Mouse (Mus musculus) myocyte (in vitro differentiated cells): ENCODE data around the gene Alkbh5. TPM values are rescaled to one million over a fixed set of nuclear protein-coding genes. Genes with fewer than 3 reads are reported as not detected.
"Not testable (repeated sequence)": the region's sequence is repeated elsewhere in the genome, so short reads cannot be mapped to it uniquely, and the experiment has no call there.

ENCODE experiments used
- H3K27me3 ChIP-seq: one replicate; pipeline ENCODE4 v1.6.1; 2011; ENCODE audit not compliant: control insufficient read depth, insufficient read depth, insufficient read length
- H3K36me3 ChIP-seq: one replicate; pipeline ENCODE4 v1.6.1; 2011; ENCODE audit not compliant: control insufficient read depth, insufficient read depth
- H3K4me2 ChIP-seq: one replicate; pipeline ENCODE4 v1.6.1; 2011; ENCODE audit warnings: low read depth, control low read depth
- H3K4me3 ChIP-seq: one replicate; pipeline ENCODE4 v1.5.1; 2011; ENCODE audit warnings: mild to moderate bottlenecking, control low read depth, moderate library complexity
- H3K79me2 ChIP-seq: one replicate; pipeline ENCODE4 v1.6.1; 2011; ENCODE audit not compliant: control insufficient read depth, insufficient read depth
- H3ac ChIP-seq: one replicate; pipeline ENCODE4 v1.6.1; 2011; ENCODE audit not compliant: control insufficient read depth, insufficient read length
- CEBPB ChIP-seq: IDR thresholded peaks from 2 replicates; pipeline ENCODE4 v1.6.1; 2011; ENCODE audit warnings: mild to moderate bottlenecking, moderate library complexity; ENCODE audit not compliant: poor library complexity, insufficient read depth, severe bottlenecking
- E2F4 ChIP-seq: IDR thresholded peaks from one replicate; pipeline ENCODE4 v1.6.1; 2011; ENCODE audit warnings: mild to moderate bottlenecking, control low read depth, moderate library complexity; ENCODE audit not compliant: insufficient read depth
- MAX ChIP-seq: IDR thresholded peaks from one replicate; pipeline ENCODE4 v1.6.1; 2011; ENCODE audit warnings: low read depth, mild to moderate bottlenecking, control low read depth
- MYOD1 ChIP-seq, 3 experiments: IDR thresholded peaks; one replicate each; pipeline ENCODE4 v1.6.1; 2011; ENCODE audit warnings: control low read depth in 2 of 3, low read depth in 2 of 3, mild to moderate bottlenecking in 2 of 3, moderate library complexity in 1 of 3; ENCODE audit not compliant: insufficient read length in 2 of 3, control insufficient read depth in 1 of 3
- MYOG ChIP-seq, 3 experiments: IDR thresholded peaks; one replicate each; pipeline ENCODE4 v1.6.1; 2011; ENCODE audit warnings: control low read depth in 2 of 3, low read depth in 2 of 3, mild to moderate bottlenecking in 2 of 3; ENCODE audit not compliant: insufficient read length in 2 of 3, control insufficient read depth in 1 of 3, insufficient read depth in 1 of 3
- POLR2A ChIP-seq: IDR thresholded peaks from one replicate; pipeline ENCODE4 v1.6.1; 2011; ENCODE audit warnings: low read depth, mild to moderate bottlenecking, control low read depth, moderate library complexity; ENCODE audit not compliant: insufficient read length
- POLR2AphosphoS2 ChIP-seq: IDR thresholded peaks from one replicate; pipeline ENCODE4 v1.6.1; 2011; ENCODE audit warnings: low read depth, control low read depth; ENCODE audit not compliant: insufficient read length
- REST ChIP-seq: IDR thresholded peaks from one replicate; pipeline ENCODE4 v1.6.1; 2011; ENCODE audit warnings: mild to moderate bottlenecking, control low read depth, moderate library complexity; ENCODE audit not compliant: insufficient read depth, insufficient read length
- SRF ChIP-seq: IDR thresholded peaks from one replicate; pipeline ENCODE4 v1.6.1; 2011; ENCODE audit warnings: low read depth; ENCODE audit not compliant: control insufficient read depth, insufficient read length
- TCF12 ChIP-seq: IDR thresholded peaks from one replicate; pipeline ENCODE4 v1.6.1; 2011; ENCODE audit warnings: mild to moderate bottlenecking, control low read depth; ENCODE audit not compliant: poor library complexity, insufficient read depth, severe bottlenecking
- TCF3 ChIP-seq: IDR thresholded peaks from one replicate; pipeline ENCODE4 v1.6.1; 2011; ENCODE audit warnings: low read depth, control low read depth; ENCODE audit not compliant: insufficient read length
- USF1 ChIP-seq: IDR thresholded peaks from one replicate; pipeline ENCODE4 v1.6.1; 2011; ENCODE audit warnings: low read depth, mild to moderate bottlenecking, control low read depth, moderate library complexity
- polyA plus RNA-seq: library from polyadenylated mRNA; unstranded; fragments of >200 nt; fragmentation: generic; extraction: Trizol; gene quantifications from one replicate; pipeline ENCODE4 v1.2.1, GENCODE M21; 2012; ENCODE audit warnings: missing spikeins

The Alkbh5 gene
- polyA plus RNA-seq, 1 experiment = 23.5 TPM

DNA sequence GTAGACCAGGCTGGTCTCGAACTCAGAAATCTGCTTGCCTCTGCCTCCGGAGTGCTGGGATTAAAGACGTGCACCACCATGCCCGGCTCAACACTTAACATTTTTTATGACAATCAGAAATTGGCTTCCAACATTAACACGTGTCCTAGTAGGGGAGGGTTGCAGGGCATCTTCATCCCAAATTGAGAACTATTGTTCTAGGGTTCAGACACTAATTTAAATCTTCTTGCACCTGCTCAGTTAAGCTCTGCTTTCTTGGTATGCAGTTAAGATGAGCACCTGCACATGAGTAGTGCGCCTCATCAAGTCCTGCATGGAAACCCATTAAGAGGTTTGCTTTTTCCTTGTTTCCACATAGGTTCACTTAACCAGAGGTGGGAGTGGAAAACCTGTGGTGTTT, 5.7 kb downstream of the Alkbh5 start:
- Histone ChIP-seq H3ac (no peak overlapping the region), H3K27me3 (no peaks in the 10 kb centered on the region), H3K79me2 (peaks cover 89% of the 10 kb centered on the region), H3K36me3 (peaks cover 13% of the 10 kb centered on the region), H3K4me3 (no peak overlapping the region), H3K4me2 (peak overlapping the region; percentile 80)
- no peak for TF ChIP-seq CEBPB
- TF ChIP-seq POLR2A = no peak
- TF ChIP-seq TCF12 = no peak
- TF ChIP-seq E2F4 = no peak
- no peak for TF ChIP-seq REST
- TF ChIP-seq SRF = no peak
- TF ChIP-seq USF1 = no peak
- no peak for TF ChIP-seq MYOD1 (IDR thresholded peaks at IDR 0.05; ENCODE audit: control insufficient read depth in 1 of 3, insufficient read length in 2 of 3, low read depth in 2 of 3)

DNA sequence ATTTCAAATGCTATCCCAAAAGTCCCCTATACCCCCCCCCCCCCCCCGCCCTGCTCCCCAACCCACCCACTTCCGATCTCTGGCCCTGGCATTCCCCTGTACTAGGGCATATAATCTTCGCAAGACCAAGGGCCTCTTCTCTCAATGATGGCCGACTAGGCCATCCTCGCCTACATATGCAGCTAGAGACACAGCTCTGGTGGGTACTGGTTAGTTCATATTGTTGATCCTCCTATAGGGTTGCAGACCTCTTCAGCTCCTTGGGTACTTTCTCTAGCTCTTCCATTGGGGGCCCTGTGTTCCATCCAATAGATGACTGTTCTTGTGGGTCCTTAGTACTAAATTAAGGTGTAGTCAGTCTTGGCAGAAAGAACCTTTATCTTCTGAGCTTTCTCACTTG, 7.0 kb downstream of the Alkbh5 start:
- Histone ChIP-seq H3K4me2 (peak overlapping the region; percentile 35), H3K36me3 (peaks cover 14% of the 10 kb centered on the region), H3K79me2 (peaks cover 97% of the 10 kb centered on the region)
- H3ac ChIP-seq, H3K4me3 ChIP-seq, H3K27me3 ChIP-seq: not testable (repeated sequence)

DNA sequence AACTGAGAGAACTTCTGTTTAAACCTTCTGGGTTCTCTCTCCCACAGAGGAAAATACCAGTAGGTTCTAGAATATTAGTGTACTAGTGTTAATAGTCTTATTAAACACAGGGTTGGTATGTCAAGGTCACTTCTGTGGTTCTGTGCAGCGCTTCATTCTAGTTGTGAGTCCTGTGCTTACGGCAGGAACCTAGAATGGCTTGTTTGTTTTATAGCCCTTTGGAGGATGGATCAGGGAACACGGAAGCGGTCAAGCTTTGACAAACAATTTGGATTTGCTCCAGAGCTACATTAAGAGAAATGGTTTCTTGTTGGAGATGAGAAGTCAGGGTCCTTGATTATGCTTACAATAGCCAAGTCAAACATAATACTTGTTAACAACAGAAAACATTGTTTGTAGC, 9.3 kb downstream of the Alkbh5 start:
- Histone ChIP-seq H3K4me2 (no peak overlapping the region), H3K27me3 (no peaks in the 10 kb centered on the region), H3K4me3 (no peak overlapping the region), H3ac (no peak overlapping the region), H3K79me2 (peaks cover 97% of the 10 kb centered on the region), H3K36me3 (peaks cover 35% of the 10 kb centered on the region)
- TF ChIP-seq MAX (no peak), TCF12 (no peak), MYOD1 (IDR thresholded peaks at IDR 0.05; ENCODE audit: control insufficient read depth in 1 of 3, insufficient read length in 2 of 3, low read depth in 2 of 3) (no peak), POLR2AphosphoS2 (no peak), USF1 (no peak), REST (no peak), TCF3 (no peak), SRF (no peak), MYOG (IDR thresholded peaks at IDR 0.05; ENCODE audit: control insufficient read depth in 1 of 3, insufficient read depth in 1 of 3, insufficient read length in 2 of 3, low read depth in 2 of 3) (no peak), POLR2A (no peak), CEBPB (no peak), E2F4 (no peak)

DNA sequence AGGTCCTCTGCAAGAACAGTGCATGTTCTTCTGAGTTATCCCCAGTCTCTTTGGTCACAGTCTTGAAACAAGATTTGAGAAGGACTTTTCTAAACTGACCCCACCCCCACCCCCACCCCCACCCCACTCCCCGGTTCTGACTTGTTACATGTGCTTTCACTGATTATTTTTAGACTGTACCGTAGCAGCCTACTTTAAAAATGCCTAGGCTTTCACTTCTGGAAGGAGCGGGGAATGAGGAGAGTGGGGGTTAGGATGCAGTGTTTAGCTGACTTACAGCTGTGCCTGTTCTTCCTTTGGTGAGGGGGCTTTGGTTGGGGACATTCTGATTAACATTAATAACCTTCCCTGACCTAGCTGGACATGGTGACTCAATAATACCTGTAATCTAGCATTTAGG, 11.9 kb downstream of the Alkbh5 start:
- no peak overlapping the region for H3K4me3 ChIP-seq
- TF ChIP-seq REST = no peak
- TF ChIP-seq MYOG (IDR thresholded peaks at IDR 0.05; ENCODE audit: control insufficient read depth in 1 of 3, insufficient read depth in 1 of 3, insufficient read length in 2 of 3, low read depth in 2 of 3) = no peak
- no peak for TF ChIP-seq POLR2A
- no peak for TF ChIP-seq TCF3
- no peaks in the 10 kb centered on the region for H3K27me3 ChIP-seq
- H3K4me2 ChIP-seq = no peak overlapping the region
- H3ac ChIP-seq = no peak overlapping the region
- peaks cover 33% of the 10 kb centered on the region for H3K36me3 ChIP-seq
- peaks cover 87% of the 10 kb centered on the region for H3K79me2 ChIP-seq

DNA sequence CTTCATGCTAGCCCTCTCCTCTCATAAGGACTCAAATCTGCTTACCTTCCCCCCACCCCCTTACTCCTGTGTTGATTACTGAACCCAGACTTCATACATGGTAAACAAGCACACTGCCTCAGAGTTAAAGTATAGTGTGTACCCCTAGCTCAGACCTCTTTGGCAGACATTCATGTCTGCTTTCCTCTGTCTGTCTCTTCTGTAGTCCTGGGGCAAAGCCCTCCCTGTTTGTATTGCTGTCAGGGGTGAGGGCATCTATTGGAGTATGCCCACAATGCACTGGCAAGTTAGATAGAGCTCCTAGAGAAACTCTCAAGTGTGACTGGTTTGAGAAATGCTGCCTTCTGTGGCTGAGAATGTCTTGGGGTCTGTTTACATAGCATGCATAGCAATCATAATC, 16.9 kb downstream of the Alkbh5 start:
- Histone ChIP-seq H3K27me3 (no peaks in the 10 kb centered on the region), H3K4me2 (no peak overlapping the region), H3K4me3 (no peak overlapping the region), H3ac (no peak overlapping the region), H3K79me2 (peaks cover 40% of the 10 kb centered on the region), H3K36me3 (peaks cover 73% of the 10 kb centered on the region)
- TF ChIP-seq SRF (no peak), POLR2AphosphoS2 (no peak), POLR2A (no peak), MYOG (IDR thresholded peaks at IDR 0.05; ENCODE audit: control insufficient read depth in 1 of 3, insufficient read depth in 1 of 3, insufficient read length in 2 of 3, low read depth in 2 of 3) (no peak), TCF3 (no peak), TCF12 (no peak), MYOD1 (IDR thresholded peaks at IDR 0.05; ENCODE audit: control insufficient read depth in 1 of 3, insufficient read length in 2 of 3, low read depth in 2 of 3) (no peak), E2F4 (no peak)

DNA sequence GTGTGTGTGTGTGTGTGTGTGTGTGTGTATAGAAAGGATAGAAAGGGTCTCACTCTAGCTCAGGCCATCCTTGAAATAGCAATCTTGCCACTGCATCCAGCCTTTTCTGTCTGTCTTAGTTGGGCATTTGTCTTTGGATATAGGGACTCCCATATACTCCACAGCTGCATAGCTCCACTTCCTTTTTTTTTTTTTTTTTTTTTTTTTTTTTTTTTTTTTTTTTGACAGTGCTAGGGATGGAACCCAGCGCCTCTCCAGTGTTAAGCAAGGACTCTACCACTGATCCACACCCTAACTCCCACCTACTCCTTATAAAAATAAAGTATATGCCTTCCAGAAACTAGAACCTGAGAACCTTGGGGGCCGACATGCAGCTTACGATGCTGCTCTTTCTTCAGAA, 21.5 kb downstream of the Alkbh5 start:
- no peak overlapping the region for H3ac ChIP-seq
- TF ChIP-seq CEBPB (no peak), E2F4 (no peak), POLR2A (no peak), TCF12 (no peak), MAX (no peak), MYOD1 (IDR thresholded peaks at IDR 0.05; ENCODE audit: control insufficient read depth in 1 of 3, insufficient read length in 2 of 3, low read depth in 2 of 3) (no peak), REST (no peak), MYOG (IDR thresholded peaks at IDR 0.05; ENCODE audit: control insufficient read depth in 1 of 3, insufficient read depth in 1 of 3, insufficient read length in 2 of 3, low read depth in 2 of 3) (no peak), USF1 (no peak), SRF (no peak), TCF3 (no peak), POLR2AphosphoS2 (no peak)
- H3K4me2 ChIP-seq = no peak overlapping the region

More for the DNA sequence above, 21.5 kb downstream of the Alkbh5 start:
- peaks cover 2% of the 10 kb centered on the region for H3K79me2 ChIP-seq
- H3K4me3 ChIP-seq = no peak overlapping the region
- no peaks in the 10 kb centered on the region for H3K27me3 ChIP-seq
- peaks cover 44% of the 10 kb centered on the region for H3K36me3 ChIP-seq
